Mouse (Mus musculus) gastrocnemius, adult 2 months (tissue): ENCODE measurements around the gene Gm5580. TPM values are rescaled to one million over a fixed set of nuclear protein-coding genes. Genes with fewer than 3 reads are reported as not detected.
A peak's percentile ranks its signal among the peaks of the same experiment; 100 is the strongest.
"Not testable (repeated sequence)": the region's sequence is repeated elsewhere in the genome, so short reads cannot be mapped to it uniquely, and the experiment has no call there.

ENCODE experiments used
- DNase-seq: peaks from one replicate; pipeline ENCODE4 v3.0.0; 2022
- H3K27ac ChIP-seq: fragments of 200-600 bp; 2 replicates; pipeline ENCODE4 v1.8.1; 2022; ENCODE audit warnings: mild to moderate bottlenecking
- H3K4me3 ChIP-seq: fragments of 200-600 bp; 2 replicates; pipeline ENCODE4 v1.8.1; 2022; ENCODE audit warnings: mild to moderate bottlenecking, moderate library complexity
- CTCF ChIP-seq: fragments of 200-600 bp; IDR thresholded peaks from 2 replicates; pipeline ENCODE4 v1.8.1; 2022; ENCODE audit warnings: antibody characterized with exemption, mild to moderate bottlenecking, moderate library complexity
- intact Hi-C: fragments of 180-260 bp; cut with DNase I; formaldehyde crosslinking; loops from one replicate; pipeline ENCODE4 v1.15.1; 2025
- long read RNA-seq, 2 experiments: library from polyadenylated mRNA; stranded (forward); transcript quantifications; one replicate each; pipeline ENCODE4 v2.0.0; 2021
- total RNA-seq, 2 experiments: library from RNA; stranded (reverse); gene quantifications; 2 replicates each; pipeline ENCODE4 v1.2.3; 2021

The Gm5580 gene
- total RNA-seq = under 1 TPM; 0.64 to 0.71 TPM
- long read RNA-seq, experiment 1 = 0 reads
- long read RNA-seq, experiment 2 = 0 reads

- H3K27ac ChIP-seq, intact Hi-C loops, DNase-seq, H3K4me3 ChIP-seq: not testable (repeated sequence)
These were observed at the start of gene Gm5580 for GRCm38 (mm10) chr6:116550841-116551240. Gene Gm5580 (plus strand): TSS chr6:116551141.

DNA sequence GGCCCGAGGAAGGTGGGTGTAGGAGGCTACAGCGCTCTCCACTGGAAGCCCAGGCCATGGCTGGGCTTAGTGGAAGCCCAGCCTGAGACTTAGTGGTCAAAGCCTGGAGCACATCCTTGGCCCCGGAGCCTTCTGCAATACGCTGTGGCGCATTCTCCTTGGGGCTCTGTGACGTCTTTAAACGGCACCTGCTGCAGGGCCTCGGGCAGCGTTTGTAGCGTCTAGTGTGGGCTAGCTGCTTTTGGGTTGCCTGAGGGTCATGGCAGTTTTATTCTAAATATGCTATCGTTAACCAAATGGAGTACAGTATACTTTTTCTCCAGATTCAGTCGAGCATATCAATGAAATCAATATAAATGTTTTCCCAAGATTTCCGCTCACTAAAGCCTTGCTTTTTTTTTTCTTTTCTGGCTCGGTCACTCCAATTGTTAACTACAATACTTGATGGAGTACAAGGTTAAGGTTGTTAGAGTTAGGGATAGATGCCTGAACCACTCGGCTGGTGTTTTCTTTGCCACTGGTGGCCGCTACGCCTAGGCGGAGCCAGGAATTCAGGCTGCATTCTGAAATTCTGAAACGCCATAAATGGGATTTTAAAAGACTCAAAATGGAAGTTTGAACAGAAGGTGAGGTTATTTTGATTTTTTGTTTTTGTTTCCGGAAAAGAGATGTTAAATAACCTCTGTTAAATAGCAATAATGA, 44.5 kb upstream of the Gm5580 start, which contains the start of gene Olfr212:
Olfr212 (plus strand) TSS at position 215 of the 702 bp plus-strand sequence.
- intact Hi-C loops, DNase-seq, H3K27ac ChIP-seq: not testable (repeated sequence)
- peak within 1 kb of the TSS; percentile 30; the same call in 1 of the 2 replicates for H3K4me3 ChIP-seq

GRCm38 (mm10) chr6:116514832-116515231, 36.1 kb upstream of the Gm5580 start:
- intact Hi-C loops = no loop called here
- DNase-seq = no peak
- no peak overlapping the region for H3K27ac ChIP-seq
- H3K4me3 ChIP-seq = no peak overlapping the region
- no peak for TF ChIP-seq CTCF

- no peak for TF ChIP-seq CTCF
- Histone ChIP-seq H3K27ac (no peak within 1 kb of the TSS), H3K4me3 (no peak within 1 kb of the TSS)
- intact Hi-C loops = no loop called here
- no peak for DNase-seq
These were observed 12.8 kb upstream of the Gm5580 start, which contains the start of gene Olfr213 for GRCm38 (mm10) chr6:116538156-116538555. Gene Olfr213 (plus strand): TSS chr6:116538456.

- no peak for TF ChIP-seq CTCF
- intact Hi-C loops = no loop called here
- DNase-seq = no peak
- no peak overlapping the region for H3K27ac ChIP-seq
- H3K4me3 ChIP-seq = no peak overlapping the region
These were observed 8.4 kb upstream of the Gm5580 start for GRCm38 (mm10) chr6:116542500-116542899.

GRCm38 (mm10) chr6:116553935-116554334, 3.0 kb downstream of the Gm5580 start, which contains the start of gene Olfr214:
Gene Olfr214 (plus strand): TSS chr6:116554235.
- Histone ChIP-seq H3K27ac (no peak within 1 kb of the TSS), H3K4me3 (no peak within 1 kb of the TSS)
- no peak for TF ChIP-seq CTCF
- intact Hi-C loops = no loop called here
- DNase-seq = no peak

- H3K4me3 ChIP-seq = no peak overlapping the region
- no peak for DNase-seq
- TF ChIP-seq CTCF = no peak
- no peak overlapping the region for H3K27ac ChIP-seq
- intact Hi-C loops = no loop called here
These were observed 4.0 kb downstream of the Gm5580 start for GRCm38 (mm10) chr6:116554952-116555351.

DNA sequence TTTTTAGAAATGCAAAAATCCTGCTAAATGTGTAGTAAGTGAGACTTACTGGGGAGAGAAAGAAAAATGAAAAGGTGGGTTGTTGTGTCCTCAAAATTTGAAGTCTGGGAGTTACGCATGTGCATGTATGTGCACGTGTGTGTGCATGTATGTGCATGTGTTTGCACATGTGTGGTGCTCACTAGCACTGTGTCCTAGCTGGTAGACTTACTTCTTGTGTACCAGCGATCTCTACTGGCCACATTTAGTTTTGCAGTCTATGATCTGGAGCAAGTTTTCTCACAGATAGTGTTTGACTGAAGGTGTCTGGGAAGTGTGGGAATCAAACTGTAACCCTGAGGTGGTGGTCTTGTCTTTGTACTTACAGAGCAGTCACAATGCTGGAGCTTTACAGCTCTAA, 18.9 kb downstream of the Gm5580 start:
- Histone ChIP-seq H3K4me3 (no peak overlapping the region), H3K27ac (no peak overlapping the region)
- DNase-seq = no peak
- peak; percentile 53 for TF ChIP-seq CTCF
- intact Hi-C loops = no loop called here

GRCm38 (mm10) chr6:116584095-116584494, 33.2 kb downstream of the Gm5580 start, which contains the start of gene Olfr215:
Gene Olfr215 (minus strand): TSS chr6:116584195.
- Histone ChIP-seq H3K4me3 (no peak within 1 kb of the TSS), H3K27ac (no peak within 1 kb of the TSS)
- intact Hi-C loops = no loop called here
- no peak for TF ChIP-seq CTCF
- DNase-seq = no peak

DNA sequence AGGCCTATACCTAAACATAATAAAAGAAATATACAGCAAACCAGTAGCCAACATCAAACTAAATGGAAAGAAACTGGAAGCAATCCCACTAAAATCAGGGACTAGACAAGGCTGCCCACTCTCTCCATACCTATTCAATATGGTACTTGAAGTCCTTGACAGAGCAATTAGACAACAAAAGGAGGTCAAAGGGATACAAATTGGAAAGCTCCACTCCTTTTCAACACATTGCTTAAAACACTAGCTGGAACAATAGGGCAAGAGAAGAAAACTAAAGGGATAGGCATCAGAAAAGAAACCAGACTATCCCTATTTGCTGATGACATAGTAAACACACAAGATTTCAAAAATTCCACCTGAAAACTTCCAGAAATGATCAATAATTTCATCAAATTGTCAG, 50.0 kb downstream of the Gm5580 start:
- H3K4me3 ChIP-seq, H3K27ac ChIP-seq, DNase-seq, intact Hi-C loops: not testable (repeated sequence)

Other genes with a start within 250 kb of the Gm5580 start
- 10 to 100 TPM; 26.8 to 31.1 TPM for gene March8, start 213.1 kb upstream of the Gm5580 start, total RNA-seq
- gene Alox5, start 90.0 kb upstream of the Gm5580 start, total RNA-seq = 1 to 10 TPM in 1 of 2 experiments, under 1 TPM in 1; 0.82 to 1.0 TPM
- gene Olfr211, start 62.0 kb upstream of the Gm5580 start, total RNA-seq = not detected
- under 1 TPM in 1 of 2 experiments, not detected in 1; 0.08 TPM for gene Olfr212, start 44.6 kb upstream of the Gm5580 start, total RNA-seq
- gene Olfr213, start 12.7 kb upstream of the Gm5580 start, total RNA-seq = not detected
- not detected for gene Olfr214, start 3.1 kb downstream of the Gm5580 start, total RNA-seq
- gene Olfr215, start 33.1 kb downstream of the Gm5580 start, total RNA-seq = not detected
- 1 to 10 TPM; 7.7 to 7.9 TPM for gene Zfp422, start 77.9 kb downstream of the Gm5580 start, total RNA-seq
- gene Depp1, start 99.5 kb downstream of the Gm5580 start, total RNA-seq = 10 to 100 TPM in 1 of 2 experiments, 1 to 10 TPM in 1; 6.2 to 24.0 TPM
- 1 to 10 TPM; 1.7 to 2.3 TPM for gene Rassf4, start 122.8 kb downstream of the Gm5580 start, total RNA-seq
- gene Tmem72, start 165.8 kb downstream of the Gm5580 start, total RNA-seq = under 1 TPM; 0.03 TPM